ENCODE assay signal across 9 mouse cellular contexts in the genomic region with DNA sequence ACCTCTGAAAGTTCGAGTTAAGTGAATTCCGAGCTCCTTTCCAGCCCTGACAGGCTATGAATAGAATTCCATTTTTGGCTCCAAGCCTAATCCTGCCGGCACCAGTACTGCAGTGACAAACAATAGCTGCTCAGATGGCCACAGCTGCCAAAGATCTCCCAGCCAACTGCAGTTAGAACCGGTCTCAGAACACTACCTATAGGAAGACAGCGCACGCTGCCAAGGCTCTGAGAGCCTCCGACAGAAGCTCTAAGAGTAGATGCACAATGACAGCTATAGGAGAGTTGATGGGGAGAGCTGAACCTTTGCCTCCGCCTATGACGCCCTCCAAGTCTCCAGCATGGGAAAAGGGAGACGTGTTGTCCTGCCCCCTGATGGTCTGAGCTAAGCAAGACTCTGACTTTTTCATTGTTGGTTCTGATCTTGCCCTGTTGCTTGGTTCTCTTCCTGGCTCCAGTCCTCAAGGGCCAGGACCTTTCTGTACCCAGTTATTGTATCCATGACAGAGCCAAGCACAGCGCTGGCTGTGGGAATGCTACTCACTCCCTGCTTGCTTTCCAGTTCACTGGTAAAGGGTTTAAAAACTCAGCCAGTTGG.
DNase-seq lines count a peak whose midpoint lies in the region; ATAC-seq and TF ChIP-seq lines count a peak whose summit lies in the region.
"Had no signal": no experiment of that assay in that cellular context is flagged by ENCODE, and none has a peak within 500 bp of the region (broad histone marks: within the 10 kb centered on the region; RNA-seq: fewer than 3 reads in every experiment).

No protein-coding gene starts in this region.

- H3K4me3 ChIP-seq in hindbrain, embryonic 14.5 days (replicated peaks; ENCODE audit: low read length), result no peak overlapping the region

- peak overlapping the region; percentile 40 for H3K4me2 ChIP-seq in hindbrain, embryonic 14.5 days (replicated peaks)

- no peaks in the 10 kb centered on the region for H3K9me3 ChIP-seq in hindbrain, embryonic 14.5 days (ENCODE audit: control insufficient read depth, low read length)

- 8% methylated on average over 11 of the region's 11 CpGs for WGBS in hindbrain, embryonic 14.5 days

- POLR2A ChIA-PET in Patski (lab: Charles Lee), result no interaction called here

- H3K4me1 ChIP-seq in hindbrain, embryonic 14.5 days (replicated peaks; ENCODE audit: control insufficient read depth, insufficient read depth, low read length), result peaks cover 36% of the 10 kb centered on the region

- H3K36me3 ChIP-seq in hindbrain, embryonic 14.5 days (replicated peaks; ENCODE audit: control insufficient read depth, insufficient read depth), result no peaks in the 10 kb centered on the region
- H3K36me3 ChIP-seq: G1E had no signal

- H3K27ac ChIP-seq in hindbrain, embryonic 14.5 days, result peak overlapping the region; percentile 66

- DNase-seq in Patski (ENCODE audit: low read depth, low spot score), result no peak
- peak; percentile 84 for DNase-seq in cerebellum, adult 9-11 months
- DNase-seq in gastrocnemius, adult 18-20 months (ENCODE audit: low spot score), result peak; percentile 36
- peak; percentile 81 for DNase-seq in hindbrain, embryonic 14.5 days (ENCODE audit: low spot score)
- peak; percentile 49 to 58 for DNase-seq in layer of hippocampus, postnatal 10 days (ENCODE audit: low spot score in 2 of 2)
- peak; percentile 72 for DNase-seq in lung, postnatal 36 days
- DNase-seq in right cerebral cortex, postnatal 36 days (ENCODE audit: low spot score in 2 of 2), result peak; percentile 18 to 48

- in situ Hi-C loops in Patski (cut with MboI; ENCODE audit: low pct_unique_long_range_greater_than_20kb), result loop anchor here (10.0 kb wide), 1 partner anchor 54 kb away; no protein-coding TSS in a partner anchor

- CTCF ChIA-PET in Patski (lab: Charles Lee), result interaction anchor here (1.4 to 3.8 kb wide), 4 partner anchors 9 to 61 kb away, joined by 3 to 17 read pairs (median 5); no protein-coding TSS in a partner anchor

- H3K9ac ChIP-seq in hindbrain, embryonic 14.5 days, result no peak overlapping the region

- H3K27me3 ChIP-seq in Patski, result no peaks in the 10 kb centered on the region
- H3K27me3 ChIP-seq in hindbrain, embryonic 14.5 days (ENCODE audit: control insufficient read depth, insufficient read depth, low read length), result 0 out of 2 replicates have a peak, but pooled peaks cover 9% of the 10 kb centered on the region

- ATAC-seq in Patski, result peak; percentile 2
- peak; percentile 90 for ATAC-seq in hindbrain, embryonic 14.5 days (ENCODE audit: low FRiP score)
- ATAC-seq in megakaryocyte-erythroid progenitor cell, adult 5-6 weeks (replicated peaks; ENCODE audit: low FRiP score, low TSS enrichment, poor library complexity, severe bottlenecking), result no peak

- peak; percentile 42 for TF ChIP-seq CTCF in Patski (IDR thresholded peaks at IDR 0.05)
